Mouse (Mus musculus): ENCODE data around the gene Siglece. TPM values are rescaled to one million over a fixed set of nuclear protein-coding genes. Genes with fewer than 3 reads are reported as not detected.
A peak's percentile ranks its signal among the peaks of the same experiment; 100 is the strongest.
"Not testable (repeated sequence)": the region's sequence is repeated elsewhere in the genome, so short reads cannot be mapped to it uniquely, and the experiment has no call there.

Gene Siglece
- total RNA-seq (2021): 1 to 10 TPM in 1 of 2 experiments, under 1 TPM in 1; 0.74 to 1.7 TPM
- long read RNA-seq, experiment 1, partial matches to known transcripts: 0 of 1 reads
- long read RNA-seq, experiment 1, other reads (novel, unspliced or antisense): 1 of 1 reads
- long read RNA-seq, experiment 2: 0 reads

DNA sequence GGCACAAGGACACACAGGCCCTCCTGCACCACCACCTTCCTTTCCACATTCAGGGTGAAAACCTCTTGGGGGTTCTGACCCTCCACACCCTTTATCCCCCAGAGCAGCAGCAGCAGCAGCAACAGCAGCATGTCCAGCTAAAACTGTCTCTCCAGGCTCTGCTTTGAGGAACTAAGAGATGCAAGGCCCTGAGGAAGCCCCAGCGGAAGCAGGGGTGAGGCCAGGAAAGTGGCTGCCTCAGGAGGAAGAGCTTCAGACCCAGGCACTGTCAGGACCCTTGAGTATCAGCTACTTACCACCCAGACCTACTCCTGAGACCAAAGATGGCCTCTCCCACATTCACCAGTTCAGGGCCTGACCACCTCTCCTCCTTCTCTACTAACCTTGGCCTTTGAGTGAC, at the start of gene Siglece:
Gene Siglece (minus strand): TSS at position 160 of the 400 bp plus-strand sequence.
- DNase-seq (ENCODE audit: low spot score in 2 of 2): no peak

DNA sequence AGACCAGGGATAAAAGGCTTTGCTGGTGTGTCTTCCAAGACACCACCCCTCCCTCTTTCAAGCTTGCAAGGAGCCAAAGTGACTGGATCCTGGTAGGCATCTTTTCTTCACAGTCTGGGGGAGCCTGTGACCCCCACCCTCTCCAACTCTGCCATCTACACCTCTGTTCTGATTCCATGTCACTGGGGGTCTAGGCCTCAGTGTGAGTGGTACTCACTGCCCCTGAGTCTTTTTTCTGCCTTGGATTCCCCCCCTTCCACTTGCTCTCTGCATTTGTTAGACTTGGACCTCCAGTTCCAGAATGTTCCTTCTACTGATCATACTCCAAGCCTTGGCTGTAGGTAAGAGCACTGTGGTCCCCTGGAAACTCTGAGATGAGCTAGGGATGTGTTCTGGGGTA, 30.2 kb upstream of the Siglece start, which contains the start of gene Klk14:
Gene Klk14 (plus strand): TSS at position 301 of the 400 bp plus-strand sequence.
- DNase-seq (ENCODE audit: low spot score in 2 of 2): no peak

DNA sequence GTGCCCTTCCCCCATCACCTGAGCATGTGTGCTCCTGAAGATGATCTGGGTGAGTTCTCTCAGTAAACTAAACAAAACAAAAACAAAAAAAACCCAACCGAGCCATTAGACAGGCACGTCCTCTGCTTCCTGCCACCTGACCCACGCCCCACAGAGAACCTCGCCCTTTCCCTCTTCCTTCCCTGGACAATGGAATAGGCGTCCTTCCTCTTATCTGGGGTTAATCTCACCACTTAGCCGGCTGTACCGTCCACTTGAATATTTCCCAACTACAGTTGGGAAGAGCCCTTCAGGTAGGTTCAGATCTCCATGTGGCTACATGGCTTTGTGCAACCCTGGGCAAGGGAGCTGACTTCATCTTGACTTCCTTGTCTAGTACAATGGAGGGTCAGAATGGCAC, 25.1 kb upstream of the Siglece start:
- no peak for DNase-seq (ENCODE audit: low spot score in 2 of 2)

DNA sequence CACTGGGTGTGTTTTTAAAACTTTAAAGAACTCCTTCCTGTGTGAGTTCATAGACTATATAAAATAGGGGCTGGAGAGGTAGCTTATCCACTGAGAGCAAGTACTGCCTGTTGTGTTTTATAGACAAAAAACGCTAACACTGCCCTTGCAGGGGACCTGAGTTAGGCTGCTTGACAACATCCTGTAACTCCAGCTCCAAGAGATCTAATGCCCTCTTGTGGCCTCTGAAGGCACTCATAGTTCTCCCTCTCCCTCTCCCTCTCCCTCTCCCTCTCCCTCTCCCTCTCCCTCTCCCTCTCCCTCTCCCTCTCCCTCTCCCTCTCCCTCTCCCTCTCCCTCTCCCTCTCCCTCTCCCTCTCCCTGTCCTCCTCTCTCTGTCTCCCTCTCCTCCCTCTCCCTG, 22.6 kb upstream of the Siglece start:
- DNase-seq (ENCODE audit: low spot score in 2 of 2): not testable (repeated sequence)

- DNase-seq (ENCODE audit: low spot score in 2 of 2): peak; percentile 71 to 75
Measured at GRCm38 (mm10) chr7:43680960-43681359, 21.0 kb upstream of the Siglece start.

- DNase-seq (ENCODE audit: low spot score in 2 of 2): peak in 1 of 2 experiments; percentile 18
Measured at GRCm38 (mm10) chr7:43678517-43678916, 18.6 kb upstream of the Siglece start.

- no peak for DNase-seq (ENCODE audit: low spot score in 2 of 2)
Measured at GRCm38 (mm10) chr7:43675091-43675490, 15.1 kb upstream of the Siglece start.

DNA sequence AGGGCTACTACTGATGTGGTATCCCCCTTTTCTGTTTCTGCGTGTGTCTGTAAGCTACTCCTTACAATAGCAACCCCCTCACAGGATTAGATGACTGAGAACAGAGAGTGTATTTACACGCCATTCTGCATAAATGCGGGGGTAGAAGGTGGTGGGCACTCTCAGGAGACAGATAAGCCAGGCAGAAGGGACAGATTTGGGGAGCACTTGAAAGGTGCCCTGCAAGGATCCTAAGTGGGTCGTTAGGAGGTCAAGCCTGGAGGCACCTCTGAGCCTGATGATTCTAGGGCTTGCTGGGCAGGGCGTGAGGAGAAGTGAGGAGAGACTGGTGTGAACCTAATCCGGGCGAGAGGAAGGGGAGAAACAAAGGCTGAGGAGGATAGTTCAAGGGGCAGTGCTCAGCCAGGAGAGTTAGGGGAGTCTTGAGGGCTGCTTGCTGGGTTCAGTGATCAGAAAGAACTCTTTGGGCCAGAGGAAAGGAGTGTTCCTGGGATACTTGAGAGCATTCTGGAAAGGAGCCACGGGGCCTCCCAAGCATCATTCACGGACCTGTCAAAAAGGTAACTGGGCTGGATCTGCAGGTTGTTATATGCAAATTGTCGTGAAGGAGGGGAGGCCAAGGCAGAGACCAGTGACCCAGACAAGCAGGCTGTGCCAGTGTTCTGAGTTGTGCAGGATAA, 12.8 kb upstream of the Siglece start:
- DNase-seq (ENCODE audit: low spot score in 2 of 2): no peak

DNA sequence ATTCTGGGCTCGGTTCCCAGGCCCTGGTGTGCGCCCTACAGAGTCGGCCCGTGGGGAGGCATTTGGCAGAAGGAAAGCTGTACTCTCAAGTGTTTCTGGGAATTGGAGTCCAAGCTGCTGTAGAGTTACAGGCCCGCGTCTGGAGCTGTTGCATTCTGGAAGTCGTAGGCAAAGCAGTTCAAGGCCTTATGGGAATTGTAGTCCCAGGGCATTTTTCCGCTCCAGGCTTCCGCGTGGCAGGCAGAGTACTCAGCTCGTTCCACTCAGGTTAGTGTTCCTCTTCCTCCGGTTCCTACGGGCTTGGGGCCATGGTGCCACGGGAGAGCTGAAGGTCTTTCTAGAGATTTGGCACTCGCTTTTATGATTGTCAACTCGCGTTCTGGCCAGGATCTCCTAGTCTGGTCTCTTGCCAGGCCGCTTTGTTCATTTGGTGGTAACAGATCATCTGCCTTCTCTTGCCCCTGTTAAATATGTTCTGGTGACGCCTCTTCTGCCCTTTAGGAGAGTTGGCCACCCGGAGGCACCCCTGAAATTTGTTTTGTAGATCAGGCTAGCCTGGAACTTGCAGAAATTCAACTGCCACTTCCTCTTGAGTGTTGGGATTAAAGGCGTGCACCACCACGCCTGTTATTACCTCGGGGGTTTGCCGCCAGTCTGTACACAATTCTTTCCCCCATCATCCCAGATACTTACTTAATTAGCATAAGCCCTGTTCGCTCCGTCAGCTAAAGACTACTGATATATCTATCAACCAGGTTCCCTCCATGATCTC, 12.0 kb upstream of the Siglece start, which contains the start of gene Ctu1:
Gene Ctu1 (plus strand): TSS at position 208 of the 772 bp plus-strand sequence.
- peak; percentile 85 to 96 for DNase-seq (ENCODE audit: low spot score in 2 of 2)

GRCm38 (mm10) chr7:43671064-43671808, 11.3 kb upstream of the Siglece start:
- DNase-seq (ENCODE audit: low spot score in 2 of 2): peak in 1 of 2 experiments; percentile 13

GRCm38 (mm10) chr7:43668582-43668981, 8.6 kb upstream of the Siglece start:
- no peak for DNase-seq (ENCODE audit: low spot score in 2 of 2)

- DNase-seq (ENCODE audit: low spot score in 2 of 2): not testable (repeated sequence)
Measured at GRCm38 (mm10) chr7:43667221-43667620, 7.3 kb upstream of the Siglece start.

DNA sequence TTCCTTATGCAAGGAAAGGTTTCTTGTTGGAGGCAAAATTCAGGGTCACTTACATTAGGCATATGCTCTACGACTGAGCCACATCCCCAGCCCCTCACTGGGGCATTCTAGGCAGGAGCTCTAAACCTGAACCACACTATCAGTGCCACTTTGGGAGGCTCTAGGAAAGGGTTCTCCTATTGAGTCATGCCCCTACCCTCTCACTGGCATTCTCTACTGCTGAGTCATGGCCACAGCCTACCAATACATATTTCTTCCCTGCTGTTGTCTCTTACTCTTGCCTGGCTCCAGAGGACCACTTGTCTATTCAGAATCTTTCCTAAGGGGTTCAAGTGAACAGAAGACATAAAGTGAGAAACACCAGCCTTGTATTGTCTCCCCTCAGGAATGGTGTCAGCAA, 2.8 kb upstream of the Siglece start:
- no peak for DNase-seq (ENCODE audit: low spot score in 2 of 2)

DNA sequence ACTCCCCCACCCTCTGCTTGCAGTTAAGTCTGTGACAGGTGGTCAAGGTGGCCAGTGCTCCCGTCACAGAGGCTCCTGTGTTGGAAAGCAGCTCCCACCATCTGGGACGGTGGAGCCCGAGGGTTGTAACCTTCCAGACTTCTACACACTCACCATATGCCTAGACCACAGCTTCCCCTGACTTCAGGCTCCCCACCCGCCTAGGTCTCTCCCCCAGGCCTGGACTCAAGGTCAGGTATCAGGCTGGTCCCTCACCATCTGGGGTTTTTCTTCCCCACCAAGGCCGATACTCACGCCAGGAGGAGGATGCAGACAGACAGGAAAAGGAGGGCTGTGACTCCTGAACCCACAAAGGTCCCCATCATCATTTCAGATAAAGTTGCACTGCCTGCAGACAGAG, 3.7 kb downstream of the Siglece start:
- DNase-seq (ENCODE audit: low spot score in 2 of 2): no peak

- no peak for DNase-seq (ENCODE audit: low spot score in 2 of 2)
Measured at GRCm38 (mm10) chr7:43654519-43654918, 5.4 kb downstream of the Siglece start.

GRCm38 (mm10) chr7:43652683-43653082, 7.3 kb downstream of the Siglece start:
- DNase-seq (ENCODE audit: low spot score in 2 of 2): no peak

GRCm38 (mm10) chr7:43643046-43643652, 16.8 kb downstream of the Siglece start:
- DNase-seq (ENCODE audit: low spot score in 2 of 2): no peak

GRCm38 (mm10) chr7:43642587-43642986, 17.4 kb downstream of the Siglece start:
- DNase-seq (ENCODE audit: low spot score in 2 of 2): no peak

GRCm38 (mm10) chr7:43637118-43637517, 22.8 kb downstream of the Siglece start:
- no peak for DNase-seq (ENCODE audit: low spot score in 2 of 2)

- DNase-seq (ENCODE audit: low spot score in 2 of 2): no peak
Measured at GRCm38 (mm10) chr7:43636194-43636593, 23.8 kb downstream of the Siglece start.

GRCm38 (mm10) chr7:43634500-43634899, 25.5 kb downstream of the Siglece start, which contains the start of gene Ceacam18:
Ceacam18 (plus strand) TSS chr7:43634707.
- DNase-seq (ENCODE audit: low spot score in 2 of 2): no peak
